Mouse (Mus musculus) kidney, adult 2 months (tissue): ENCODE measurements at regions not wholly inside any gene's neighbourhood (a gene's known extent, or its start where the extent isn't known, plus 50 kb on each side); places are given as distances from the start of the nearest gene placed in this dataset.
A peak's percentile ranks its signal among the peaks of the same experiment; 100 is the strongest.

Experiments
- DNase-seq: peaks from one replicate; pipeline ENCODE4 v3.0.0; 2021
- H3K27ac ChIP-seq: fragments of 200-500 bp; 2 replicates; pipeline ENCODE4 v1.5.1; 2012; ENCODE audit warnings: low read depth, low read length, control low read depth, inconsistent platforms; ENCODE audit not compliant: insufficient read depth
- H3K27me3 ChIP-seq: fragments of 200-500 bp; replicated peaks from 2 replicates; pipeline ENCODE4 v1.6.1; 2012; ENCODE audit warnings: mild to moderate bottlenecking, moderate library complexity, low read length, inconsistent platforms; ENCODE audit not compliant: control insufficient read depth, insufficient read depth
- H3K36me3 ChIP-seq: fragments of 200-500 bp; 2 replicates; pipeline ENCODE4 v1.6.1; 2012; ENCODE audit warnings: mild to moderate bottlenecking, moderate library complexity, low read length, inconsistent platforms; ENCODE audit not compliant: control insufficient read depth, insufficient read depth
- H3K4me1 ChIP-seq: fragments of 200-500 bp; 2 replicates; pipeline ENCODE4 v1.6.1; 2011; ENCODE audit warnings: low read length; ENCODE audit not compliant: control insufficient read depth, insufficient read depth
- H3K4me3 ChIP-seq: fragments of 200-500 bp; 2 replicates; pipeline ENCODE4 v1.5.1; 2011; ENCODE audit warnings: mild to moderate bottlenecking, low read depth, low read length, control low read depth; ENCODE audit not compliant: insufficient read depth
- CTCF ChIP-seq: fragments of 200-500 bp; conservative IDR thresholded peaks from 2 replicates; pipeline ENCODE4 v1.5.1; 2011; ENCODE audit warnings: low read depth, mild to moderate bottlenecking, control low read depth, low read length, moderate library complexity, mixed read lengths; ENCODE audit not compliant: insufficient read depth, insufficient read length
- POLR2A ChIP-seq: fragments of 200-500 bp; IDR thresholded peaks from one replicate; pipeline ENCODE4 v1.6.1; 2011; ENCODE audit warnings: low read depth, low read length, control low read depth
- WGBS: fragments of 180-500 bp; shearing (Covaris S2); methylation state at CpG from one replicate; pipeline ENCODE4 v1.1.7; 2018; 5-methylcytosine and 5-hydroxymethylcytosine counted together

DNA sequence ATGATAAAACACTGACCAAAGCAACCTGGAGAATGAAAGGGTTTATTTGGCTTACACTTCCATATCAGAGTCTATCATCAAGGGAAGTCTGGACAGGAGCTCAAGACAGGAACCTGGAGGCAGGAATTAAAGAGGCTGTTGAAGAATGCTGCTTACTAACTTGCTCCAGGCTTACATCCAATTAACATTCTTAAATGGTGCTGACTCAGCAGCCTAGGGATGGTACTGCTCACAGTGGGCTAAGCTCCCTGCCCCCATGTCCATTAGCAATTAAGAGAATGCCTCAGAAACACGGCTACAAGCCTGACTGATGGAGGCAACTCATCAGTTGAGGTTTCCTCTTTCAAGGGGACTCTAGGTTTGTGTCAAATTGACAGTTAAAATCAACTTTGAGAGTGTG, 153.3 kb upstream of the Jun start:
- Histone ChIP-seq H3K27me3 (no peaks in the 10 kb centered on the region), H3K27ac (no peak overlapping the region), H3K4me1 (peaks cover 8% of the 10 kb centered on the region), H3K36me3 (no peaks in the 10 kb centered on the region), H3K4me3 (no peak overlapping the region)
- 87% methylated on average over 1 of the region's 1 CpGs for WGBS
- no peak for DNase-seq
- TF ChIP-seq POLR2A (no peak), CTCF (no peak)

DNA sequence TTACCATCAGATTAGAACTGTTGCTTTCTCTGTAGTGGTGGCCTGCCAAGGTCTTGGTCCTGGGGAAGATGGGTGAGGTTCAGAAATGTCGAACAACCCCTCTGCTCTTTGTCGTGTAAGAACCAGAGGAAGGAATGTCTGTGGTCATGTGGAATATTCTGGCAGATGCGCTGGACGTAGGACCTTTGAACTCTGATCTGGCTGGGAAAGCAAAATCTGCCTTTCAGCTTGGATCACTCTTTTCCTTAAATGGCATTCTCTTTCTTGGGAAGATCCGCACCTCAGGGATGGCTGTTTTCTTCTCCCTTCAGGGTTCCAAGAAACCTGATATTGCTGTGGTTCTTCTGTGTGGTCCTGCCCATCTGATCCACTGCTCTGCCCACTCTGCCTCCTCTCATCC, 155.8 kb upstream of the Jun start:
- DNase-seq, result peak; percentile 76
- H3K4me3 ChIP-seq, result no peak overlapping the region
- peaks cover 11% of the 10 kb centered on the region for H3K4me1 ChIP-seq
- 0 out of 2 replicates have a peak overlapping the region, but pooled peaks have one; percentile 2 for H3K27ac ChIP-seq
- 45% methylated on average over 5 of the region's 5 CpGs for WGBS
- TF ChIP-seq POLR2A, result no peak
- TF ChIP-seq CTCF, result no peak
- H3K36me3 ChIP-seq, result no peaks in the 10 kb centered on the region
- no peaks in the 10 kb centered on the region for H3K27me3 ChIP-seq

DNA sequence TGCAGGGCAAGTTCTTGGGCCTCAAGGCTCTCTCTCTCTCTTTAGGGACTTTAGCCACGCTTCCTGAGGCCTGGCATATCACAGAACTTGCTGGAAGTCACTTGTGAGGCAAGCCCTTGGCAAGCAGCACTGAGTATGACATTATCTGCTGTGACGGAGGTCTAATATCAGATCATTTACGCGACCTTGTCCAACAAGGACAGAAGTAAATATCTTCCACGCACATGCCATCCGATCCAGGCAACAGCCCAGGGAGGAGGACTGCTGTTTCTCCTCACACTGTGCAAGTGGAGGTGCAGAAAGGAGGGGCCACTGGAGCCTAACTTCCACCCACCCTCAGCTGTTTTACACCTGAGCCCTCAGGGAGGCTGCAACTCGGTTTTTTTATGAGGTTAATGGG, 156.8 kb upstream of the Jun start:
- DNase-seq, result no peak
- Histone ChIP-seq H3K4me3 (no peak overlapping the region), H3K27ac (no peak overlapping the region), H3K36me3 (no peaks in the 10 kb centered on the region), H3K27me3 (no peaks in the 10 kb centered on the region), H3K4me1 (peaks cover 20% of the 10 kb centered on the region)
- 83% methylated on average over 7 of the region's 7 CpGs for WGBS
- no peak for TF ChIP-seq POLR2A
- no peak for TF ChIP-seq CTCF

DNA sequence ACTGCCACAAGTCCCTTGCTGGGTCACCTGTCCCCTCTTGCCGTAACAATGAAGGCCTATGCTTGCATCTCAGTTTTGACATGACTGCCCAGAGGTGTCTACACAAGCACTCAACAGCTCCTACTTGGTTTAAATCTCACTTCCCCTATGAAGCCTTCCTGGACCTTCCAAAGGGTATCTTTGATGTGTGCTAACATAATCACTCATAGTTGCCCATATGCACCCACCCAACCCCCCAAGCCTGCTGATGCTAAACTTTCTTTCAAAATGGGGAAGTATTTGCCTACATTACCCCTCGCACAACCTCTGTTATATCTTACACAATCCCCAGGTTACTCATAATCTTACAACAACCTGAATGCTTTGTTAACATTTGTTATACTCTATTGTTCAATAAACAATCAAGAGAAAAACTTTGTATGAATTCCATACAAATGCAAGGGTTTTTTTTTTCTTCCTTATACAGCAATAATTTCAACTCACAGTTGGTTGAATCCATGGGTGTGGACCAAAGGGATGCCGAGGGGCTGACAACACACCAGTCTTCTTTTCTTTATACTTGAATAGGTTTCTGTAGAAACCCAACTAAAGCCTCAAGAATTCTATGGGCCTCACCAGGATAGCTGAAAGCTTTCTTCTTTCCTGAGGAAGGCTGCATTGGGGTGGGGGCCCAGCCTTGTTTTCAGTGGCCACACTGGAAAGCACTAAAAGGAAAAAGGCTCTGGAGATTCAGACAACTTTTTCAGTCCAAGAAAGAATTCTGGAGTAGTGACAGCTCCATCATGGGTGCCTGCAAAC, 157.5 kb upstream of the Jun start:
- no peak for DNase-seq
- Histone ChIP-seq H3K4me1 (peaks cover 20% of the 10 kb centered on the region), H3K27ac (no peak overlapping the region), H3K27me3 (no peaks in the 10 kb centered on the region), H3K36me3 (no peaks in the 10 kb centered on the region), H3K4me3 (no peak overlapping the region)
- TF ChIP-seq POLR2A (no peak), CTCF (no peak)
- WGBS, result 94% methylated on average over 3 of the region's 3 CpGs

DNA sequence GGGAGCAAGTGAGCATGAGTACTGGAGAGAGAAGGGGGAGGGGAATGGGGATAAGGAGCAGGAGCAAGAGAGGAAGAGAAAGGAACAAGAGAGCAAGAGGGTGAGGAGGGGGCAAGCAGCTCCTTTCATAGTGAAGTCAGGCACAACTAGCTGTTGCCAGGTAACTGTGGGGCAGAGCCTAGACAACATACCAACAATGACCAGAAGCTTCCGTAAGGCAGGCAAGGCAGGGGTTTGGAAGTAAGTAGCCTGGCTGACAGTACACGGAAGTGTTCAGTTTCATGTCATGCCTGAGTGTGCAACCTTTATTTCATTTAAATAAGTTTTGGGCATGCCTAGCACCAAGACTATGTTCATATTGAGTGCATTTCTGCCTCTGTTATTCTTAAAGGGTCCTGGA, 160.5 kb upstream of the Jun start:
- no peaks in the 10 kb centered on the region for H3K36me3 ChIP-seq
- H3K27ac ChIP-seq, result no peak overlapping the region
- no peak for TF ChIP-seq CTCF
- no peak for TF ChIP-seq POLR2A
- H3K27me3 ChIP-seq, result no peaks in the 10 kb centered on the region
- H3K4me1 ChIP-seq, result peaks cover 17% of the 10 kb centered on the region
- 64% methylated on average over 2 of the region's 2 CpGs for WGBS
- no peak overlapping the region for H3K4me3 ChIP-seq
- DNase-seq, result no peak

DNA sequence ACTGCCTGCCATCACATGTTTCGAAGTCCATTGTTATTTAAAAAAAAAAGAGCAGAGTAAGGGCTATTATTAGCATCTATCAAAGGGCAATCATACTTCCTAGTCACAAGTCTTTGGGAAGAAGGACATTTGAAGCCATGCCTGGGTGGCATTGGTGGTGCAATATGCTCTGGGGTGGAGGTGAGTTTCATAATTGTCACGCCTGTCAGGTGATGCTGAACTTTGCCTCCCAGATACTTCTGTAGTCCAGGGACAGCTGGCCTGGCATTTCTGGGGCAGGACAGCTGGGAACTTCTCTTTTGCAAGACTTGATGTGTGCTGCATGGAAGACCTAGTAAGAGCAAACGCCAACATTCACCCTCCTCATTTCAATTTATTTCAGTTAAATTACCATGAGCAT, 161.0 kb upstream of the Jun start:
- Histone ChIP-seq H3K27ac (no peak overlapping the region), H3K27me3 (no peaks in the 10 kb centered on the region), H3K4me3 (no peak overlapping the region), H3K36me3 (no peaks in the 10 kb centered on the region), H3K4me1 (peaks cover 14% of the 10 kb centered on the region)
- TF ChIP-seq CTCF, result no peak
- no peak for TF ChIP-seq POLR2A
- no peak for DNase-seq
- WGBS, result 67% methylated on average over 3 of the region's 3 CpGs

DNA sequence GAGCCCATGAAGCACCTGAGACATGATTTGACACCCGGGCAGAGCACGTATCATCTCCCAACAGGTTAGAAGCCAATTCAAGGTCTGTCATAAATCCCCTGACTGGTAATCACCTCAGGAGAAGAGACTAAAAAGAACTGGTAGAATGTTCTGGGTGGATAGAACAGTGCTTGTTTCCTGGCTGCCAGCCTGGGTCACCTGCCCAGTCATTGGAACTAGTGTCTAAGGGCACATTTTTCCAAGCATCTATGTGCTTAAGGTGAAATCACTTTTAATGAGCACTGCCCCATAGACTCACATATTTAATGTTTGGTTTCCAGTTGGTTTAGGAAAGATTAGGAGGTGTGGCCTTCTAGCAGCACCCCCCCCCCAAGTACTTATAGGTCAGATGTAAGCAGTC, 162.0 kb upstream of the Jun start:
- no peak overlapping the region for H3K27ac ChIP-seq
- no peak for TF ChIP-seq CTCF
- TF ChIP-seq POLR2A, result no peak
- WGBS, result 91% methylated on average over 2 of the region's 2 CpGs

More for the DNA sequence above, 162.0 kb upstream of the Jun start:
- no peak overlapping the region for H3K4me3 ChIP-seq
- peaks cover 12% of the 10 kb centered on the region; the same call in 1 of the 2 replicates for H3K4me1 ChIP-seq
- peak; percentile 55 for DNase-seq
- no peaks in the 10 kb centered on the region for H3K36me3 ChIP-seq
- no peaks in the 10 kb centered on the region for H3K27me3 ChIP-seq
